Mouse (Mus musculus) G1E (cell line): ENCODE measurements around the gene Acot7.

Experiments used
- CTCF ChIP-seq: IDR thresholded peaks from 2 replicates; pipeline ENCODE4 v1.5.1; 2012; ENCODE audit warnings: low read depth, low read length, inconsistent platforms, mixed read lengths
- GATA1 ChIP-seq: IDR thresholded peaks from 2 replicates; pipeline ENCODE4 v1.6.1; 2012; ENCODE audit warnings: borderline replicate concordance, low read length, inconsistent platforms, mixed read lengths
- POLR2AphosphoS5 ChIP-seq: IDR thresholded peaks from 2 replicates; pipeline ENCODE4 v1.6.1; 2012; ENCODE audit warnings: low read depth, low read length, inconsistent platforms; ENCODE audit not compliant: insufficient replicate concordance
- TAL1 ChIP-seq: conservative IDR thresholded peaks from 2 replicates; pipeline ENCODE4 v1.6.1; 2012; ENCODE audit warnings: low read depth, low read length, inconsistent platforms, mixed read lengths

GRCm38 (mm10) chr4:152257070-152257469 lies 79.1 kb downstream of the Acot7 start:
- TF ChIP-seq CTCF (no peak), GATA1 (no peak), TAL1 (no peak), POLR2AphosphoS5 (no peak)
